Mouse (Mus musculus) liver, embryonic 12.5 days (tissue): ENCODE results near the gene Spop. TPM values are rescaled to one million over a fixed set of nuclear protein-coding genes. Genes with fewer than 3 reads are reported as not detected.

Source experiments
- polyA plus RNA-seq: library from polyadenylated mRNA; unstranded; fragments of >200 nt; fragmentation: Nextera tagmentation; extraction: Ambion mirVana; gene quantifications from 2 replicates; pipeline ENCODE4 v1.2.1, GENCODE M21; 2016

Gene Spop
- polyA plus RNA-seq, 1 experiment from 2014 or later = 90.8 TPM

Other genes starting within 250 kb of the Spop start
- 0.10 TPM in 1 of 2 replicates, not detected in the other for gene Tac4, start 152.6 kb upstream of the Spop start, polyA plus RNA-seq
- gene Kat7, start 103.8 kb upstream of the Spop start, polyA plus RNA-seq = 48.1 and 49.5 TPM in 2 replicates
- 59.0 and 62.7 TPM in 2 replicates for gene Fam117a, start 77.1 kb upstream of the Spop start, polyA plus RNA-seq
- gene Slc35b1, start 29.4 kb upstream of the Spop start, polyA plus RNA-seq = 58.2 and 61.3 TPM in 2 replicates
- 0.14 and 0.24 TPM in 2 replicates for gene Nxph3, start 100.5 kb downstream of the Spop start, polyA plus RNA-seq
- 4.8 and 5.9 TPM in 2 replicates for gene Ngfr, start 173.7 kb downstream of the Spop start, polyA plus RNA-seq